Mouse (Mus musculus) hindbrain, postnatal 0 days (tissue): ENCODE measurements around the gene Gm37240. TPM values are rescaled to one million over a fixed set of nuclear protein-coding genes. Genes with fewer than 3 reads are reported as not detected.

Experiments used
- ATAC-seq: fragments of 200-750 bp; cut with Nextera tagmentation; 2 replicates; pipeline ENCODE4 v1.8.0; 2017; ENCODE audit warnings: mild to moderate bottlenecking, moderate TSS enrichment, moderate library complexity
- DNase-seq: peaks from one replicate; pipeline ENCODE4 v3.0.0-alpha.2; 2015; ENCODE audit warnings: low spot score
- H3K27ac ChIP-seq: fragments of 300-500 bp; sonication (generic); 2 replicates; pipeline ENCODE4 v1.5.1; 2014; ENCODE audit warnings: mild to moderate bottlenecking
- H3K27me3 ChIP-seq: fragments of 300-500 bp; sonication (generic); 2 replicates; pipeline ENCODE4 v1.6.1; 2014; ENCODE audit warnings: low read length, mixed read lengths; ENCODE audit not compliant: insufficient read depth
- H3K36me3 ChIP-seq: fragments of 300-500 bp; sonication (generic); 2 replicates; pipeline ENCODE4 v1.6.1; 2014; ENCODE audit warnings: low read length, mixed read lengths; ENCODE audit not compliant: insufficient read depth
- H3K4me1 ChIP-seq: fragments of 300-500 bp; sonication (generic); 2 replicates; pipeline ENCODE4 v1.6.1; 2014; ENCODE audit warnings: antibody characterized with exemption, low read length, mixed read lengths; ENCODE audit not compliant: insufficient read depth
- H3K4me2 ChIP-seq: fragments of 300-500 bp; sonication (generic); 2 replicates; pipeline ENCODE4 v1.6.1; 2014; ENCODE audit warnings: low read depth, mild to moderate bottlenecking, low read length, moderate library complexity, mixed read lengths
- H3K4me3 ChIP-seq: fragments of 300-500 bp; sonication (generic); 2 replicates; pipeline ENCODE4 v1.5.1; 2014; ENCODE audit warnings: low read length
- H3K9ac ChIP-seq: fragments of 300-500 bp; sonication (generic); replicated peaks from 2 replicates; pipeline ENCODE4 v1.6.1; 2014; ENCODE audit warnings: mild to moderate bottlenecking, low read length, moderate library complexity, mixed read lengths
- H3K9me3 ChIP-seq: fragments of 300-500 bp; sonication (generic); 2 replicates; pipeline ENCODE4 v1.6.1; 2016; ENCODE audit warnings: low read length, mixed read lengths
- CTCF ChIP-seq: IDR thresholded peaks from 2 replicates; pipeline ENCODE4 v1.5.1; 2016; ENCODE audit warnings: antibody characterized with exemption, control low read depth, low read depth
- WGBS: fragments of 180-500 bp; shearing (Covaris S2); extraction: QIAGEN DNeasy Blood & Tissue Kit; methylation state at CpG from one replicate; pipeline ENCODE4 v1.1.7; 2014; 5-methylcytosine and 5-hydroxymethylcytosine counted together
- polyA plus RNA-seq: library from polyadenylated mRNA; unstranded; fragments of >200 nt; fragmentation: Nextera tagmentation; extraction: Ambion mirVana; gene quantifications from 2 replicates; pipeline ENCODE4 v1.2.1, GENCODE M21; 2015
- total RNA-seq: library from RNA; depleted of rRNA; stranded (reverse); fragments of >200 nt; gene quantifications from 2 replicates; pipeline ENCODE4 v1.2.3, GENCODE M21; 2014

Gm37240 gene
- total and polyA plus RNA-seq, 2 experiments from 2014 or later: 1.5 TPM; not detected in 1

DNA sequence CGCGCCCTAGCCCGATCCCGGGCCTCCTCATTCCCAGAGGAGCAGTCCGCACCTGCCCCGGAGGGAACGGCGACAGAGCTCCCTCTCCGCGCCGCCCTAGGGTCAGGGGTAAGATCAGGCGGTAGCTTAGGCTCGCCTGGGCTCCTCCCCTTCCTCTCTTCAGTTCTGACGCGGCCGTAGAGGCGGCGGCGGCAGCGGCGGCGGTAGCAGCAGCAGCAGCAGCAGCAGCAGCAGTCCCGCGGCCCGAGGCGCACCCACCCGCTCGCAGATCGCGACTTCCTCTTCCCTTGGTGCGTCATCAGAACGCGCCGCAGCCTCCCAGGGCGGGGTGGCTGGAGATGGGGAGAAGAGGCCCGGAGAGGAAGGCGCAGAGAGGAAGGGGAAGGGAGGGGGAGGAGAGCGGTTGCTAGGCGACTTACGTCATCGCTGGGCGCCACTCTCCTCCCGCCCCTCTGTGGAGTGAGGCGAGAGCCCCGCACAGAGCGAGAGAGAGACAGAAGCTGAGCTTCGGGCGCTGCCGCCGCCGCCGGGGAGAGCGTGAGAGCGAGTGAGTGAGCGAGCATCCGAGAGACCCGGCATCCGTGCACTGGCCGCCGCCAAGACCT lies 1073.1 kb downstream of the Gm37240 start:
- no peak for TF ChIP-seq CTCF
- ATAC-seq (peak; percentile 100), DNase-seq (peak; percentile 100)
- Histone ChIP-seq H3K27ac (peak overlapping the region; percentile 95), H3K4me2 (peak overlapping the region; percentile 100), H3K9me3 (no peaks in the 10 kb centered on the region), H3K9ac (peak overlapping the region; percentile 88), H3K27me3 (no peaks in the 10 kb centered on the region), H3K36me3 (no peaks in the 10 kb centered on the region), H3K4me3 (peak overlapping the region; percentile 99), H3K4me1 (peaks cover 4% of the 10 kb centered on the region; the same call in 1 of the 2 replicates)
- 0% methylated on average over 35 of the region's 60 CpGs for WGBS

DNA sequence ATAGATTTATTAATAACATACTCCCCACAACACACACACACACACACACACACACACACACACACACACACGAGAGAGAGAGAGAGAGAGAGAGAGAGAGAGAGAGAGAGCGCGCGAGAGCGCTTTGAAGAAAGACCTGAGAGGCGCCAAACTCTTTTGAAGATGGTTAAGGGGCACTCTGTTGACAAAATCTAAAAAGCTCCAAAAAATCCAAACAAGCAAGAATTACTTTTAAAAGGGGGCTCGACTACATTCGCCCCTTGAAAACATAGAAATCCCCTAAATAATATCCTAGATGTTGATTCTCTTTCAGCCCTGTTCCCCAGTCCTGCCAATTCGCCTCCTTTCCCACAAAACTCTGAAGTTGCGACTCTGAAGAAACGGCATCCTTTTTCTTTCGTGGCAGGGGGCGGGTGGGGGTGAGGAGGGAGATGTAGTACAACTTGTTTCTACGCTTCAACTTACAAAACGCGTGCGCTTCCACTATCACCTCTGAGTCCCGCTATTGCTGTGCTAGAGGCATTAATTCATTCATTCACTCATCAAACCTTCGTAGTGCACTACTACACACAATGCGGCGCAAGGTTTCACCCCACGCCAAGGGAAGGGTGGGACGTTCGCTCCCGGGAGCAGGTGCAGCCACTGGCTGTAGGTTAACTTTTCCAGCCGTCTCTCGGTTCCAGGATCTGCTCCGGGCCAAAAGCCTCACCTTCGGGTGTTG lies 1073.7 kb downstream of the Gm37240 start:
- Histone ChIP-seq H3K9ac (peak overlapping the region; percentile 88), H3K9me3 (no peaks in the 10 kb centered on the region), H3K36me3 (no peaks in the 10 kb centered on the region), H3K27ac (peak overlapping the region; percentile 95), H3K4me1 (peaks cover 4% of the 10 kb centered on the region; the same call in 1 of the 2 replicates), H3K4me2 (peak overlapping the region; percentile 95), H3K27me3 (no peaks in the 10 kb centered on the region), H3K4me3 (peak overlapping the region; percentile 99)
- under 1% methylated on average over 28 of the region's 29 CpGs for WGBS
- DNase-seq (no peak), ATAC-seq (no peak; the same call in 1 of the 2 replicates)
- no peak for TF ChIP-seq CTCF

DNA sequence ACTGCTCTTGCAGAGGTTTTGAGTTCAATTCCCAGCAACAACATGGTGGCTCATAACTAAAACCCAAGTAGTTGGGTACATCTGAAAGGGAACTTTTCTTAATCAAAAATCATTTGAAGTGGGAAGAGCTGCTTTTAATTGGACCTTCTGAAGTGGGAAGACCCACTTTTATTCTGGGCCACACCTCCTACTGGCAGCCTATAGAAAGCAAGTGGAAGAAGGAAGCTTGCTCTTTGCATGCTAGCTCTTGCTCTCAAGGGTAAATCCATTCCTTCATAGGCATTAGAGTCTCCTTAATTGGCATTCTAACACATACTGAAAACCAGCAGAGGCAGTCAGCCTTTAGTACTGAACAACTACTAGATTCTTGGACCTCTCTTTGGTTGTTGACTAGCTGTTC lies 1076.5 kb downstream of the Gm37240 start:
- DNase-seq: no peak
- TF ChIP-seq CTCF: no peak

DNA sequence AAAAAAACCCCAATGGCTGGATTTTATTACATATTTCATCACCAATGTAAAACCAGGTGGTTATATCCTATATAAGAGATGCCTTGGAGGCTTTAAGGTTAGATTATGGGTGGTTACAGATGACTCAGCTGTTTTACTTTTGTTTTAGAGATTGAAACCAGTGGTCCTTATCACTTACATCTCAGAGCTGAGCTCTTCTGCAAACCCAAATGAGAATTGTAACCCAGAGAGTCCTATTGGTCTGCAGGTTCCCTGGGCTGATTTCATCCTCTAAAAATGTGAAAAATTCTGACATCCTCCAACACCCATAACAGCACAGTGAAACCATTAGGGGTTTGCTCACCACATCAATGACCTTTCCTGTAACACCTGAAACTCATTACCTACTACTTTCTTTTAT lies 1078.4 kb downstream of the Gm37240 start:
- no peak for ATAC-seq
- no peaks in the 10 kb centered on the region for H3K36me3 ChIP-seq
- H3K4me2 ChIP-seq: no peak overlapping the region
- H3K27me3 ChIP-seq: no peaks in the 10 kb centered on the region
- no peak for DNase-seq
- H3K4me3 ChIP-seq: no peak overlapping the region
- TF ChIP-seq CTCF: no peak
- H3K4me1 ChIP-seq: no peaks in the 10 kb centered on the region
- no peak overlapping the region for H3K27ac ChIP-seq
- H3K9me3 ChIP-seq: no peaks in the 10 kb centered on the region
- H3K9ac ChIP-seq: no peak overlapping the region

More for the DNA sequence above, 1076.5 kb downstream of the Gm37240 start:
- Histone ChIP-seq H3K4me3 (no peak overlapping the region), H3K9ac (no peak overlapping the region), H3K27ac (no peak overlapping the region), H3K36me3 (no peaks in the 10 kb centered on the region), H3K9me3 (no peaks in the 10 kb centered on the region), H3K4me2 (no peak overlapping the region), H3K27me3 (no peaks in the 10 kb centered on the region), H3K4me1 (peaks cover 4% of the 10 kb centered on the region; the same call in 1 of the 2 replicates)
- no peak for ATAC-seq

GRCm38 (mm10) chr3:84807826-84808225 lies 1079.5 kb downstream of the Gm37240 start:
- no peak overlapping the region for H3K27ac ChIP-seq
- no peak for ATAC-seq
- DNase-seq: no peak
- no peaks in the 10 kb centered on the region for H3K36me3 ChIP-seq
- TF ChIP-seq CTCF: no peak
- no peaks in the 10 kb centered on the region for H3K9me3 ChIP-seq
- H3K4me1 ChIP-seq: no peaks in the 10 kb centered on the region
- WGBS: 85% methylated on average over 3 of the region's 3 CpGs
- H3K4me2 ChIP-seq: no peak overlapping the region
- H3K9ac ChIP-seq: no peak overlapping the region
- no peaks in the 10 kb centered on the region for H3K27me3 ChIP-seq
- no peak overlapping the region for H3K4me3 ChIP-seq

GRCm38 (mm10) chr3:84806206-84806605 lies 1081.1 kb downstream of the Gm37240 start:
- H3K4me3 ChIP-seq: no peak overlapping the region
- H3K27ac ChIP-seq: no peak overlapping the region
- H3K9ac ChIP-seq: no peak overlapping the region
- 69% methylated on average over 2 of the region's 2 CpGs for WGBS
- no peak overlapping the region for H3K4me2 ChIP-seq
- H3K9me3 ChIP-seq: no peaks in the 10 kb centered on the region
- no peak for TF ChIP-seq CTCF
- H3K4me1 ChIP-seq: no peaks in the 10 kb centered on the region
- DNase-seq (no peak), ATAC-seq (no peak)
- no peaks in the 10 kb centered on the region for H3K27me3 ChIP-seq
- H3K36me3 ChIP-seq: no peaks in the 10 kb centered on the region

- no peak for TF ChIP-seq CTCF
- H3K4me2 ChIP-seq: no peak overlapping the region
- no peak overlapping the region for H3K27ac ChIP-seq
- ATAC-seq (no peak), DNase-seq (no peak)
- H3K4me1 ChIP-seq: no peaks in the 10 kb centered on the region
- H3K9me3 ChIP-seq: no peaks in the 10 kb centered on the region
- WGBS: 82% methylated on average over 9 of the region's 9 CpGs
- no peaks in the 10 kb centered on the region for H3K36me3 ChIP-seq
- no peak overlapping the region for H3K9ac ChIP-seq
- no peaks in the 10 kb centered on the region for H3K27me3 ChIP-seq
- no peak overlapping the region for H3K4me3 ChIP-seq
These were observed 1083.3 kb downstream of the Gm37240 start for GRCm38 (mm10) chr3:84804036-84804435.
